Comparison of ENCODE assay signal across 10 mouse cellular contexts in genomic region chr16:90491898-90492499, GRCm38 (mm10).
DNase-seq lines count a peak whose midpoint lies in the region; ATAC-seq lines count a peak whose summit lies in the region.
"Had no signal": no experiment of that assay in that cellular context is flagged by ENCODE, and none has a peak within 500 bp of the region (broad histone marks: within the 10 kb centered on the region; RNA-seq: fewer than 3 reads in every experiment).

No protein-coding gene starts in this region.

- no peaks in the 10 kb centered on the region for H3K9me3 ChIP-seq in embryonic facial prominence, embryonic 14.5 days (ENCODE audit: control insufficient read depth, low read length)
- H3K9me3 ChIP-seq in kidney, embryonic 16.5 days (ENCODE audit: low read length), result no peaks in the 10 kb centered on the region
- H3K9me3 ChIP-seq in midbrain, embryonic 16.5 days (replicated peaks; ENCODE audit: control insufficient read depth, low read length, poor library complexity, severe bottlenecking), result no peaks in the 10 kb centered on the region

- H3K4me1 ChIP-seq in embryonic facial prominence, embryonic 14.5 days (ENCODE audit: control insufficient read depth, insufficient read depth, low read length), result peaks cover 18% of the 10 kb centered on the region; the same call in 1 of the 2 replicates
- H3K4me1 ChIP-seq in kidney, embryonic 16.5 days (ENCODE audit: insufficient read depth, low read length), result peaks cover 9% of the 10 kb centered on the region
- peaks cover 9% of the 10 kb centered on the region for H3K4me1 ChIP-seq in midbrain, embryonic 16.5 days (ENCODE audit: control insufficient read depth, insufficient read depth, low read length)
- H3K4me1 ChIP-seq: megakaryocyte, embryonic 14.5 days had no signal

- DNase-seq in kidney, adult 18-20 months, result peak; percentile 23
- no peak for DNase-seq in kidney, adult 11 months
- peak; percentile 78 for DNase-seq in embryonic facial prominence, embryonic 14.5 days (ENCODE audit: low spot score)
- DNase-seq in heart, adult 11 months, result no peak
- no peak for DNase-seq in B cell, adult 2 months
- no peak for DNase-seq in spleen, postnatal 14 days (ENCODE audit: low spot score in 2 of 2)
- DNase-seq: adrenal gland, postnatal 25 days had no signal

- no peak overlapping the region for H3K4me2 ChIP-seq in embryonic facial prominence, embryonic 14.5 days (ENCODE audit: low read depth, low read length)
- no peak overlapping the region for H3K4me2 ChIP-seq in kidney, embryonic 16.5 days (replicated peaks; ENCODE audit: low read depth, low read length)
- H3K4me2 ChIP-seq in midbrain, embryonic 16.5 days (ENCODE audit: low read length), result no peak overlapping the region

- H3K27ac ChIP-seq in embryonic facial prominence, embryonic 14.5 days (replicated peaks; ENCODE audit: low read depth, low read length), result peak overlapping the region; percentile 44; the same call in 1 of the 2 replicates
- H3K27ac ChIP-seq in kidney, embryonic 16.5 days (ENCODE audit: low read length), result peak overlapping the region; percentile 32
- no peak overlapping the region for H3K27ac ChIP-seq in midbrain, embryonic 16.5 days (ENCODE audit: low read length)

- ATAC-seq in embryonic facial prominence, embryonic 14.5 days (ENCODE audit: low read depth), result peak; percentile 45; the same call in 1 of the 2 replicates
- no peak for ATAC-seq in kidney, embryonic 16.5 days (ENCODE audit: low FRiP score, low TSS enrichment)
- 0 out of 2 replicates have a peak, but pooled peaks have one; percentile 43 for ATAC-seq in midbrain, embryonic 16.5 days

- WGBS in embryonic facial prominence, embryonic 14.5 days, result 25% methylated on average over 5 of the region's 5 CpGs
- 39% methylated on average over 5 of the region's 5 CpGs for WGBS in kidney, embryonic 16.5 days
- 24% methylated on average over 5 of the region's 5 CpGs for WGBS in midbrain, embryonic 16.5 days

- no peak overlapping the region for H3K4me3 ChIP-seq in embryonic facial prominence, embryonic 14.5 days (ENCODE audit: low read depth, low read length)
- no peak overlapping the region for H3K4me3 ChIP-seq in kidney, embryonic 16.5 days (ENCODE audit: low read length)
- no peak overlapping the region for H3K4me3 ChIP-seq in midbrain, embryonic 16.5 days (ENCODE audit: low read depth, low read length)
- H3K4me3 ChIP-seq: megakaryocyte, embryonic 14.5 days had no signal

- H3K9ac ChIP-seq in embryonic facial prominence, embryonic 14.5 days (ENCODE audit: low read depth, low read length), result no peak overlapping the region
- H3K9ac ChIP-seq in kidney, embryonic 16.5 days (replicated peaks; ENCODE audit: low read length), result no peak overlapping the region
- H3K9ac ChIP-seq in midbrain, embryonic 16.5 days (ENCODE audit: low read depth, low read length), result no peak overlapping the region

- no peaks in the 10 kb centered on the region for H3K27me3 ChIP-seq in embryonic facial prominence, embryonic 14.5 days (replicated peaks; ENCODE audit: control insufficient read depth, insufficient read depth, low read length)
- no peaks in the 10 kb centered on the region for H3K27me3 ChIP-seq in kidney, embryonic 16.5 days (ENCODE audit: insufficient read depth, low read length)
- no peaks in the 10 kb centered on the region for H3K27me3 ChIP-seq in midbrain, embryonic 16.5 days (ENCODE audit: control insufficient read depth, insufficient read depth, low read depth, low read length)
- H3K27me3 ChIP-seq: megakaryocyte, embryonic 14.5 days had no signal

- peaks cover 59% of the 10 kb centered on the region for H3K36me3 ChIP-seq in embryonic facial prominence, embryonic 14.5 days (ENCODE audit: control insufficient read depth, insufficient read depth, low read length)
- peaks cover 23% of the 10 kb centered on the region for H3K36me3 ChIP-seq in kidney, embryonic 16.5 days (ENCODE audit: insufficient read depth, low read length)
- H3K36me3 ChIP-seq in midbrain, embryonic 16.5 days (ENCODE audit: control insufficient read depth, insufficient read depth, low read length), result peaks cover 4% of the 10 kb centered on the region

Comparison
In these comparisons a context has a peak if more than half of its experiments do, and no peak if none do; other contexts are left out.
1. DNase-seq: peak in kidney, adult 18-20 months (single experiment) and embryonic facial prominence, embryonic 14.5 days (single experiment); none in kidney, adult 11 months (single experiment), heart, adult 11 months (single experiment), B cell, adult 2 months (0 of 2) and spleen, postnatal 14 days (0 of 2).